8 mouse cellular contexts compared by ENCODE assay signal in genomic region chr17:48409380-48410298, GRCm38 (mm10). TPM values are rescaled to one million over a fixed set of nuclear protein-coding genes. Genes with fewer than 3 reads are reported as not detected.
DNase-seq lines count a peak whose midpoint lies in the region; ATAC-seq and TF ChIP-seq lines count a peak whose summit lies in the region.

Nfya (minus strand) TSS chr17:48409906.
Oard1 (plus strand) TSS chr17:48410014.

- peak; percentile 63 for TF ChIP-seq POLR2A in bone marrow, adult 2 months (IDR thresholded peaks at IDR 0.05; ENCODE audit: borderline replicate concordance, control insufficient read depth, low read depth, low read length)
- TF ChIP-seq POLR2A in limb, embryonic 14.5 days (IDR thresholded peaks at IDR 0.05; ENCODE audit: borderline replicate concordance, extremely low read depth, insufficient read depth, insufficient read length): peak; percentile 98

- peak within 1 kb of the TSS; percentile 99 for H3K27ac ChIP-seq in bone marrow, adult 2 months (ENCODE audit: control insufficient read depth, insufficient read depth, low read depth, low read length, poor library complexity)
- H3K27ac ChIP-seq in embryonic facial prominence, embryonic 15.5 days (replicated peaks): peak within 1 kb of the TSS; percentile 100
- peak within 1 kb of the TSS; percentile 99 for H3K27ac ChIP-seq in limb, embryonic 14.5 days (replicated peaks; ENCODE audit: low read depth, low read length)
- peak within 1 kb of the TSS; percentile 99 for H3K27ac ChIP-seq in midbrain, postnatal 0 days (ENCODE audit: low read depth, low read length)

- H3K4me3 ChIP-seq in bone marrow, adult 2 months (replicated peaks; ENCODE audit: control insufficient read depth, low read depth, low read length): peak within 1 kb of the TSS; percentile 87
- peak within 1 kb of the TSS; percentile 97 for H3K4me3 ChIP-seq in embryonic facial prominence, embryonic 15.5 days (replicated peaks)
- peak within 1 kb of the TSS; percentile 84 for H3K4me3 ChIP-seq in limb, embryonic 14.5 days (replicated peaks; ENCODE audit: low read length)
- H3K4me3 ChIP-seq in midbrain, postnatal 0 days (ENCODE audit: low read depth, low read length): peak within 1 kb of the TSS; percentile 83

- peaks cover 10% of the 10 kb centered on the region for H3K36me3 ChIP-seq in embryonic facial prominence, embryonic 15.5 days
- H3K36me3 ChIP-seq in limb, embryonic 14.5 days (ENCODE audit: control insufficient read depth, insufficient read depth, low read length): peaks cover 11% of the 10 kb centered on the region
- H3K36me3 ChIP-seq in midbrain, postnatal 0 days (ENCODE audit: insufficient read depth, low read length): no peaks in the 10 kb centered on the region

- H3K9me3 ChIP-seq in embryonic facial prominence, embryonic 15.5 days (replicated peaks): no peaks in the 10 kb centered on the region
- no peaks in the 10 kb centered on the region for H3K9me3 ChIP-seq in limb, embryonic 14.5 days (ENCODE audit: control insufficient read depth, low read length)
- no peaks in the 10 kb centered on the region for H3K9me3 ChIP-seq in midbrain, postnatal 0 days (ENCODE audit: low read length)

- H3K4me1 ChIP-seq in bone marrow, adult 2 months (ENCODE audit: control insufficient read depth, insufficient read depth, low read length): peaks cover 3% of the 10 kb centered on the region
- peaks cover 24% of the 10 kb centered on the region for H3K4me1 ChIP-seq in embryonic facial prominence, embryonic 15.5 days
- H3K4me1 ChIP-seq in limb, embryonic 14.5 days (ENCODE audit: control insufficient read depth, insufficient read depth, low read length): peaks cover 18% of the 10 kb centered on the region
- no peaks in the 10 kb centered on the region for H3K4me1 ChIP-seq in midbrain, postnatal 0 days (ENCODE audit: insufficient read depth, low read length)

- ATAC-seq in embryonic facial prominence, embryonic 15.5 days (ENCODE audit: insufficient number of reproducible peaks, low FRiP score, low TSS enrichment, low read depth): peak; percentile 98
- peak; percentile 94 for ATAC-seq in limb, embryonic 14.5 days (ENCODE audit: low FRiP score, low read depth)
- ATAC-seq in midbrain, postnatal 0 days (ENCODE audit: low FRiP score): peak; percentile 97

- peak; percentile 100 for DNase-seq in 416B (ENCODE audit: low read depth)
- DNase-seq in heart, adult 8-10 months (ENCODE audit: low spot score): peak; percentile 99
- DNase-seq in kidney, adult 9 months: peak; percentile 100
- DNase-seq in limb, embryonic 14.5 days (ENCODE audit: low spot score): peak; percentile 100
- peak; percentile 100 for DNase-seq in midbrain, postnatal 0 days (ENCODE audit: low spot score)
- DNase-seq in spleen, postnatal 14 days (ENCODE audit: low spot score in 2 of 2): peak; percentile 100

- H3K9ac ChIP-seq in embryonic facial prominence, embryonic 15.5 days: peak within 1 kb of the TSS; percentile 99
- H3K9ac ChIP-seq in limb, embryonic 14.5 days (ENCODE audit: low read depth, low read length, severe bottlenecking): peak within 1 kb of the TSS; percentile 98
- H3K9ac ChIP-seq in midbrain, postnatal 0 days (replicated peaks; ENCODE audit: low read length, poor library complexity, severe bottlenecking): peak within 1 kb of the TSS; percentile 96

- H3K27me3 ChIP-seq in embryonic facial prominence, embryonic 15.5 days: no peaks in the 10 kb centered on the region
- H3K27me3 ChIP-seq in limb, embryonic 14.5 days (ENCODE audit: control insufficient read depth, insufficient read depth, low read length): no peaks in the 10 kb centered on the region
- H3K27me3 ChIP-seq in midbrain, postnatal 0 days (ENCODE audit: insufficient read depth, low read length): no peaks in the 10 kb centered on the region

- TF ChIP-seq CTCF in bone marrow, adult 2 months (IDR thresholded peaks at IDR 0.05; ENCODE audit: control insufficient read depth, insufficient read depth, low read length): no peak
- peak; percentile 46 for TF ChIP-seq CTCF in midbrain, postnatal 0 days (IDR thresholded peaks at IDR 0.05)

- peak within 1 kb of the TSS; percentile 68 for H3K4me2 ChIP-seq in embryonic facial prominence, embryonic 15.5 days (replicated peaks)
- peak within 1 kb of the TSS; percentile 63 for H3K4me2 ChIP-seq in limb, embryonic 14.5 days (replicated peaks; ENCODE audit: low read depth, low read length, severe bottlenecking)
- peak within 1 kb of the TSS; percentile 78 for H3K4me2 ChIP-seq in midbrain, postnatal 0 days (ENCODE audit: low read depth, low read length, poor library complexity, severe bottlenecking)

- under 1% methylated on average over 84 of the region's 84 CpGs for WGBS in bone marrow, adult 2 months
- under 1% methylated on average over 84 of the region's 84 CpGs for WGBS in embryonic facial prominence, embryonic 15.5 days
- under 1% methylated on average over 45 of the region's 84 CpGs for WGBS in limb, embryonic 14.5 days
- WGBS in midbrain, postnatal 0 days: under 1% methylated on average over 82 of the region's 84 CpGs

RNA-seq across cellular contexts. Expression of gene Nfya, which starts in this region (rescaled TPM):
- 24.2 and 28.6 TPM in 2 replicates for polyA plus RNA-seq in bone marrow, adult 2 months (2011; ENCODE audit: insufficient read depth, insufficient read length, low replicate concordance, missing spikeins)
- 14.2 TPM in 2 replicates for polyA plus RNA-seq in embryonic facial prominence, embryonic 15.5 days (2015; fragmentation: Nextera tagmentation; extraction: Ambion mirVana)
- 10 to 100 TPM; 10.8 to 19.7 (median 15.5) TPM for total RNA-seq in heart, adult 8-10 months (2022)
- polyA plus RNA-seq in limb, embryonic 14.5 days (2012; rRNA removed): 95.0 and 123 TPM in 2 replicates
- 19.2 and 22.2 TPM in 2 replicates for polyA plus RNA-seq in limb, embryonic 14.5 days (2014; fragmentation: Nextera tagmentation; extraction: Ambion mirVana)
- total RNA-seq in midbrain, postnatal 0 days (2014; rRNA removed): 22.7 and 30.9 TPM in 2 replicates
- polyA plus RNA-seq in midbrain, postnatal 0 days (2015; fragmentation: Nextera tagmentation; extraction: Ambion mirVana): 3.8 and 4.1 TPM in 2 replicates

RNA-seq across cellular contexts. Expression of gene Oard1, which starts in this region (rescaled TPM):
- 36.6 and 44.1 TPM in 2 replicates for polyA plus RNA-seq in bone marrow, adult 2 months (2011; ENCODE audit: insufficient read depth, insufficient read length, low replicate concordance, missing spikeins)
- 46.5 TPM in 2 replicates for polyA plus RNA-seq in embryonic facial prominence, embryonic 15.5 days (2015; fragmentation: Nextera tagmentation; extraction: Ambion mirVana)
- total RNA-seq in heart, adult 8-10 months (2022): 10 to 100 TPM; 16.3 to 24.2 (median 22.1) TPM
- 22.1 and 28.5 TPM in 2 replicates for polyA plus RNA-seq in limb, embryonic 14.5 days (2012; rRNA removed)
- polyA plus RNA-seq in limb, embryonic 14.5 days (2014; fragmentation: Nextera tagmentation; extraction: Ambion mirVana): 46.8 and 46.9 TPM in 2 replicates
- 12.9 and 15.0 TPM in 2 replicates for total RNA-seq in midbrain, postnatal 0 days (2014; rRNA removed)
- polyA plus RNA-seq in midbrain, postnatal 0 days (2015; fragmentation: Nextera tagmentation; extraction: Ambion mirVana): 28.0 and 30.2 TPM in 2 replicates

Comparison
In these comparisons a context has a peak if more than half of its experiments do, and no peak if none do; other contexts are left out.
1. Peak in every context shown above with its lines: DNase-seq, ATAC-seq, H3K4me3 ChIP-seq and H3K27ac ChIP-seq.